ENCODE assay signal across 16 mouse cellular contexts in the genomic region with DNA sequence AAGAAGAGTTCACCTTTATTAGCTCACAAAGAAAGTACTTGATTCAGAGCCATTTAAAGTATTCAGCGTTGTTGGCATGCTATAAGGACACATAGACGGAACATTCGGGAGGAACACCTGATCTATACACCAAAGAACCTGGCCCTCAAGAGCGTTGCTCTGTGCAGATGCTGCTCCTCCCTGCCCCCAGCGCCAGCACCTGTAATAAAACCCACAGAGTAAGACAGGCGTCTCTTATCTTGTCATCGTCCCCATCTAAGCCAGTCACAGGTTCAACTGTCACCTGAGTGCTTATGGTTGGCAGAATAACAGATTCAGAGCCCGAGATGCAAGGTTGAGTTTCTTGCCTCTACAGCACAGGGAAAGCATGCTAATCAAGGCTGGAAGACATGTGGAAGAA.
"Had no signal": no experiment of that assay in that cellular context is flagged by ENCODE, and none has a peak within 500 bp of the region (broad histone marks: within the 10 kb centered on the region; RNA-seq: fewer than 3 reads in every experiment).

No protein-coding gene starts in this region.

- ATAC-seq: midbrain, embryonic 15.5 days had no signal

- H3K4me2 ChIP-seq: limb, embryonic 13.5 days; liver, embryonic 13.5 days; midbrain, embryonic 12.5 days; midbrain, embryonic 15.5 days; neural tube, embryonic 13.5 days had no signal

- H3K9me3 ChIP-seq: limb, embryonic 10.5 days; limb, embryonic 13.5 days; liver, embryonic 13.5 days; midbrain, embryonic 12.5 days; midbrain, embryonic 15.5 days; neural tube, embryonic 13.5 days had no signal

- H3K4me1 ChIP-seq: limb, embryonic 13.5 days; midbrain, embryonic 12.5 days; midbrain, embryonic 15.5 days; neural tube, embryonic 13.5 days had no signal

- H3K4me3 ChIP-seq: layer of hippocampus, adult 2 months; limb, embryonic 10.5 days; limb, embryonic 13.5 days; liver, embryonic 13.5 days; midbrain, embryonic 12.5 days; midbrain, embryonic 15.5 days; neural tube, embryonic 13.5 days had no signal

- H3K27me3 ChIP-seq: limb, embryonic 13.5 days; liver, embryonic 13.5 days; midbrain, embryonic 12.5 days; midbrain, embryonic 15.5 days; neural tube, embryonic 13.5 days had no signal

- DNase-seq: kidney, adult 18-20 months; kidney, adult 9 months; kidney, postnatal 25 days; layer of hippocampus, adult 9-11 months; liver; liver, embryonic 13.5 days; lung, adult 2 months; retina, postnatal 1 day had no signal

- H3K9ac ChIP-seq: limb, embryonic 13.5 days; liver, embryonic 13.5 days; midbrain, embryonic 12.5 days; midbrain, embryonic 15.5 days; neural tube, embryonic 13.5 days had no signal

- H3K27ac ChIP-seq: kidney, postnatal 0 days; layer of hippocampus, adult 2 months; limb, embryonic 10.5 days; limb, embryonic 13.5 days; liver, embryonic 13.5 days; macrophage; midbrain, embryonic 12.5 days; midbrain, embryonic 15.5 days; neural tube, embryonic 13.5 days had no signal

- H3K36me3 ChIP-seq: limb, embryonic 10.5 days; limb, embryonic 13.5 days; liver, embryonic 13.5 days; midbrain, embryonic 12.5 days; midbrain, embryonic 15.5 days; neural tube, embryonic 13.5 days had no signal
